Mouse (Mus musculus): ENCODE data around the gene Plk3. TPM values are rescaled to one million over a fixed set of nuclear protein-coding genes. Genes with fewer than 3 reads are reported as not detected.

Plk3 gene
- total and polyA plus RNA-seq, 2 experiments from 2014 or later = 1.9 to 4.0 TPM

DNA sequence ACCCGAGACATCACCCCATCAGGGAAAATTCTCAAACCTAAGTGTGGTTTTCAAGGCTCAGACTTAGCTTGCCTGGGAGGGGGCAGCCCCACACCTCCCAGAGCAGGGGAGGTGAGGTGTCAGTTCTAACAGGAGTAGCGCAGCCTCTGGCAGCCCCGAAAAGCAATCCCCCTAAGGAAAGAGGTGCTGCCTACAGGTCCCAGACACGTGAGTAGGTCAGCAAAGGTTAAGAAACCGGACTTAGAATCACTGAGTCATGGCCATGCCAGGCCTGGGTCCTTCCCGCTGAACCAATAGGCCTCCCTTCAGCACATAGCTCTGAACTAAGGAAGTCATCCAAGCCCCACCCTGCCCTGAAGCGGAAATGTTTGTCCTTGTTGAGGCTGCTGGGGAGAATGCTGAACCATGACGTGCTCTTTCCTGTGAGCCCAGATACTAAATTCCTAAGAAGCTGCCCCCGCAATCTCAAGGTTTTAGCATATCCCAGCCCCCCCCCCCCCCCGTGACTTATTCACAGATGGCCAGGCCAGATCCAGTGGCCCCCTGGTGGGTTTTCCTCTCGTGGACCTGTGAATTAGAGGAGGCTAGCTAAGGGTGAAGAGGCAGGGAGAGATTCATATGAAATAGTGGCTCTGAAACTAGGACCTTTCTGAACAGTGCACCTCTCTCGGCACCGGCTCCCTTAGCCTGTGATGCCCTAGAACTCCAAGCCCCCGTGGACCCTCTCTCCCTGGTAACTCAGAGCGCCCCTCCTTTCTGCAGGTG is 7.7 kb downstream of the Plk3 start:
- 0 out of 2 replicates have a peak, but pooled peaks cover 6% of the 10 kb centered on the region for H3K4me1 ChIP-seq (ENCODE audit: control insufficient read depth, insufficient read depth)

DNA sequence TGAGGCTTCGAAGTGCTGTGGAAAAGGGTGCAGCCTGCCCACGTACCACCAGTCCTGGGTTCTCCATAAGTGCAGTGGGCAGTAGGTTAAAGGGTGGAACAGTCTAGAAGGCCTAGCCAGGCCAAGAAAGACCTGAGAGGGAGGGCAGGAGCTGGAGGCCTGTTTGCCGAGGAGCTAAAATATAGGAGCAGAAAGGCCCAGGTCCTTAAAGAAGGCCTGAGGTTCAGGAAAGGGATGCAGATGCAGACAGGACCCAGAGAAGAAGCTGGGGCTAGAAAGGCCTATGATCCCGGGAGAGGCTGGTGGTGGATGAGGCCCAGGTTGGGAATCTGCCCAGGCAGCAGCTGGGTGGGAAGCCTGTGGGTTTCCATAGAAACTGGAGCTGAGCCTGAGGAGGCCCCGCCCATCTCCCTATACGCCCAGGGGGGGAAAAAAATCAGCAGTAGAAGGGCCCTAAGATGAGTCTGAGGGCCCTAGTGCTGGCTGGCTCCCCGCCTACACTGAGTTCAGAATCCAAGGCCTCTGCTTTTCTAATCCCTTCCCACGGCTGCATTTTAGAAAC is 8.3 kb downstream of the Plk3 start, which contains the start of gene Btbd19:
Gene Btbd19, minus strand, starts transcription at position 378 of the 562 bp plus-strand sequence.
- peak within 1 kb of the TSS; percentile 97 for H3K27ac ChIP-seq (ENCODE audit: low read depth)
- 41% methylated on average over 8 of the region's 8 CpGs for WGBS
- H3K4me3 ChIP-seq (ENCODE audit: low read depth, low read length) = no peak within 1 kb of the TSS
- 0 out of 2 replicates have a peak, but pooled peaks cover 8% of the 10 kb centered on the region for H3K36me3 ChIP-seq (replicated peaks; ENCODE audit: control insufficient read depth, insufficient read depth, low read length)
- H3K27me3 ChIP-seq (ENCODE audit: control insufficient read depth, insufficient read depth, low read length) = no peaks in the 10 kb centered on the region
- TF ChIP-seq EP300 (IDR thresholded peaks at IDR 0.05; ENCODE audit: low read depth) (no peak), CTCF (IDR thresholded peaks at IDR 0.05; ENCODE audit: low read depth) (no peak)
- 0 out of 2 replicates have a peak, but pooled peaks cover 6% of the 10 kb centered on the region for H3K4me1 ChIP-seq (ENCODE audit: control insufficient read depth, insufficient read depth)
- H3K9me3 ChIP-seq (replicated peaks; ENCODE audit: control insufficient read depth, low read length) = no peaks in the 10 kb centered on the region
- DNase-seq (ENCODE audit: low spot score) (peak; percentile 62), ATAC-seq (ENCODE audit: insufficient read depth, low read depth) (peak; percentile 49)
- peak within 1 kb of the TSS; percentile 31 for H3K9ac ChIP-seq (replicated peaks; ENCODE audit: low read depth, low read length)
- peak within 1 kb of the TSS; percentile 31 for H3K4me2 ChIP-seq (ENCODE audit: low read depth, low read length)

More for the DNA sequence above, 7.7 kb downstream of the Plk3 start:
- Histone ChIP-seq H3K4me2 (ENCODE audit: low read depth, low read length) (peak overlapping the region; percentile 31), H3K9ac (replicated peaks; ENCODE audit: low read depth, low read length) (peak overlapping the region; percentile 31), H3K9me3 (replicated peaks; ENCODE audit: control insufficient read depth, low read length) (no peaks in the 10 kb centered on the region), H3K27ac (ENCODE audit: low read depth) (peak overlapping the region; percentile 97), H3K27me3 (ENCODE audit: control insufficient read depth, insufficient read depth, low read length) (no peaks in the 10 kb centered on the region), H3K36me3 (replicated peaks; ENCODE audit: control insufficient read depth, insufficient read depth, low read length) (0 out of 2 replicates have a peak, but pooled peaks cover 8% of the 10 kb centered on the region), H3K4me3 (ENCODE audit: low read depth, low read length) (no peak overlapping the region)
- ATAC-seq (ENCODE audit: insufficient read depth, low read depth) = peak; percentile 81
- 39% methylated on average over 15 of the region's 15 CpGs for WGBS
- TF ChIP-seq EP300 (IDR thresholded peaks at IDR 0.05; ENCODE audit: low read depth) (peak; percentile 44; the same call in 1 of the 2 replicates), CTCF (IDR thresholded peaks at IDR 0.05; ENCODE audit: low read depth) (no peak)
- peak; percentile 90 for DNase-seq (ENCODE audit: low spot score)

DNA sequence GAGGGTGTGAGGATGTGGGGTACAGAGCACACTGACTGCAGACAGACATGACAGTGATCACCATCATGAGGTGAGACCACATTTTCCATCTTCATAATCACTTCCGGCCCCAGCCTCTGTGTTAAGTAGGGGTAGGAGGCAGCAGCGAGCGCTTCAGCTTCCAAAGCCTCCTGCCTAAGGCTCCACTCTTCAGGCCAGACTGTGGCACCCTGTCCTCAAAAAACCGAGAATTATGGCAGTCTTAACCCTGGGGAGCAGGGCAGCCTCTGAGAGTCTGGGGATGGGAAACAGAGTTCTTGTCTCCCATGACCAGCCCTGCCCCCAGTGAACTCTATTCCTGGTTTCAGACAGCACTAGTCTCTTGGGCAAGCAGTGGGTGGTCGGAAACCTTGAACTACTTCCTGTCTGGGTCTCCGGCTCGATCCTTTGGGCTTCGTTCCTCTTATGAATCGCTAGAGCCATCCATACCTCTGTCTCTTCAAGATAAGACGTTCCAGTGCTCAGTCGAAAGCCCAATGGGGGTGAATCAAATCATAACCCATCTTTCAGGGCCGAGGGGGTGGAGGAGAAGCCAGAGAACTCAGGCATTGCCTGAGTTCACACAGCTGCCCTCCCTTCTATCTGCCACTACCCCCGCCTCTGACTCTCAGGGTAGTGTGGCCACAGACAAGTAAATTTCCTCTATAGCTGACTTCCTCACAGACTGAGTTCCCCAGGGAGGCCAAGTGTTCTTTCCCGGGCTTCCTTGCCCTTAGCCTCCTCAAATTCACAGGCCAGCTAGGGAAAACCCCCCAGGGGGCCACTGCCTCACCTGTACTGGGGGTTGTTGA is 9.0 kb downstream of the Plk3 start:
- H3K4me1 ChIP-seq (ENCODE audit: control insufficient read depth, insufficient read depth) = peaks cover 6% of the 10 kb centered on the region; the same call in 1 of the 2 replicates
- no peak overlapping the region for H3K9ac ChIP-seq (replicated peaks; ENCODE audit: low read depth, low read length)
- DNase-seq (ENCODE audit: low spot score) (no peak), ATAC-seq (ENCODE audit: insufficient read depth, low read depth) (no peak)
- H3K9me3 ChIP-seq (replicated peaks; ENCODE audit: control insufficient read depth, low read length) = no peaks in the 10 kb centered on the region
- TF ChIP-seq EP300 (IDR thresholded peaks at IDR 0.05; ENCODE audit: low read depth) = no peak
- no peak for TF ChIP-seq CTCF (IDR thresholded peaks at IDR 0.05; ENCODE audit: low read depth)
- H3K36me3 ChIP-seq (replicated peaks; ENCODE audit: control insufficient read depth, insufficient read depth, low read length) = 0 out of 2 replicates have a peak, but pooled peaks cover 8% of the 10 kb centered on the region
- H3K27me3 ChIP-seq (ENCODE audit: control insufficient read depth, insufficient read depth, low read length) = no peaks in the 10 kb centered on the region
- no peak overlapping the region for H3K4me3 ChIP-seq (ENCODE audit: low read depth, low read length)
- peak overlapping the region; percentile 97 for H3K27ac ChIP-seq (ENCODE audit: low read depth)
- WGBS = 38% methylated on average over 14 of the region's 14 CpGs
- H3K4me2 ChIP-seq (ENCODE audit: low read depth, low read length) = peak overlapping the region; percentile 13; the same call in 1 of the 2 replicates

DNA sequence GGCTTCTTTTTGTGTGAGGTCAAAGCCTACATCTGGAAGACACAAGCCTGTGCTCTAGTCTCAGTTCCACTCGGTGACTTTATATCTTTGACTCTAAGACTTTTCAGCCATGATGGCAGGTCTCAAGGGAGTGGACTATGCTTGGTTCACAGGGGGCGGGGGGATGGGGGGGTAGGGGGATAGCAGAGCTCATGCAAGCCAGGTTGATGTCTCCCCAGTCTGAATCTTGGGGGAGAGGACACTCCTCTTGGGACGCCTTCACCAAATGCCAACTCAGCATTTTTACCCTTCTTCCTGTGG is 9.6 kb downstream of the Plk3 start:
- Histone ChIP-seq H3K27ac (ENCODE audit: low read depth) (peak overlapping the region; percentile 97), H3K4me3 (ENCODE audit: low read depth, low read length) (no peak overlapping the region), H3K4me1 (ENCODE audit: control insufficient read depth, insufficient read depth) (peaks cover 6% of the 10 kb centered on the region; the same call in 1 of the 2 replicates), H3K9me3 (replicated peaks; ENCODE audit: control insufficient read depth, low read length) (no peaks in the 10 kb centered on the region), H3K36me3 (replicated peaks; ENCODE audit: control insufficient read depth, insufficient read depth, low read length) (0 out of 2 replicates have a peak, but pooled peaks cover 8% of the 10 kb centered on the region), H3K9ac (replicated peaks; ENCODE audit: low read depth, low read length) (no peak overlapping the region), H3K4me2 (ENCODE audit: low read depth, low read length) (no peak overlapping the region), H3K27me3 (ENCODE audit: control insufficient read depth, insufficient read depth, low read length) (no peaks in the 10 kb centered on the region)
- TF ChIP-seq CTCF (IDR thresholded peaks at IDR 0.05; ENCODE audit: low read depth) (no peak), EP300 (IDR thresholded peaks at IDR 0.05; ENCODE audit: low read depth) (no peak)
- WGBS = 67% methylated on average over 3 of the region's 3 CpGs
- DNase-seq (ENCODE audit: low spot score) (no peak), ATAC-seq (ENCODE audit: insufficient read depth, low read depth) (no peak)

DNA sequence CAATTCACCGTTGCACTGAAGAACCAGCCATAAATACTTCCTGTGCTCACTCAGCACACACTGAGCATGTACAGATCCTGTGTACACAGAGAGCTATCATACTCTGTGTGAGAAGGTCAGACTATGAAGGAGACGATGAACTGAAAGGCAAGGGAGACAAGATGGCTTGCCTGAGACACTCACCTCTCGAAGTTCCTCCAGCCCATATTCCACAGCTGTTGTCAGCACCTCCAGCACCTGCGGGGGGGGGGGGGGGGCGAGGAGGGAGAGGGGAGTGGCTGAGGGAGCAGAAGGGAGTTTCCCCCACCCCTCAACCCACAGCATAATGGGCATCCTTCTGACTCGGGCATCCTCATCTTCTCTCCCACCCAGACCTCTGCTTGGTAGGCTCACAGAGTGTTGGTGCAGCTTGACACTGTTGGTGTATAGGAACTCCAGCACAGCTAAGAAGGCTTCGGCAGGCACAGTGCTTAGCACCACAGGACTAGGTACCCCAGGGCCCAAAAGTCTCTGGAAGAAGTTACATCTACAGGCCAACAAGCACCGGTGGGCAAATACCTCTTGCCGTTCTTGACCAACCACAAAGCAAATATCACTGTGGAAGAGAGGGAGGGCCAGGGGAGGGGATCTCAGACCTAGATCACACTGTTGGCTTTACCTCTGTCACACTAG is 10.1 kb downstream of the Plk3 start:
- no peaks in the 10 kb centered on the region for H3K27me3 ChIP-seq (ENCODE audit: control insufficient read depth, insufficient read depth, low read length)
- H3K4me1 ChIP-seq (ENCODE audit: control insufficient read depth, insufficient read depth) = peaks cover 6% of the 10 kb centered on the region; the same call in 1 of the 2 replicates
- TF ChIP-seq CTCF (IDR thresholded peaks at IDR 0.05; ENCODE audit: low read depth) (no peak), EP300 (IDR thresholded peaks at IDR 0.05; ENCODE audit: low read depth) (no peak)
- ATAC-seq (ENCODE audit: insufficient read depth, low read depth) = no peak
- peak overlapping the region; percentile 97; the same call in 1 of the 2 replicates for H3K27ac ChIP-seq (ENCODE audit: low read depth)
- H3K9me3 ChIP-seq (replicated peaks; ENCODE audit: control insufficient read depth, low read length) = no peaks in the 10 kb centered on the region
- no peak overlapping the region for H3K4me3 ChIP-seq (ENCODE audit: low read depth, low read length)
- no peak overlapping the region for H3K4me2 ChIP-seq (ENCODE audit: low read depth, low read length)
- 0 out of 2 replicates have a peak, but pooled peaks cover 6% of the 10 kb centered on the region for H3K36me3 ChIP-seq (replicated peaks; ENCODE audit: control insufficient read depth, insufficient read depth, low read length)
- DNase-seq (ENCODE audit: low spot score) = no peak
- H3K9ac ChIP-seq (replicated peaks; ENCODE audit: low read depth, low read length) = no peak overlapping the region
- WGBS = 75% methylated on average over 8 of the region's 9 CpGs

All from heart, postnatal 0 days (tissue).